Mouse (Mus musculus) hindbrain, embryonic 10.5 days (tissue): ENCODE results near the gene Wipf1. TPM values are rescaled to one million over a fixed set of nuclear protein-coding genes. Genes with fewer than 3 reads are reported as not detected.
A peak's percentile ranks its signal among the peaks of the same experiment; 100 is the strongest.

Experiments used
- DNase-seq: peaks from one replicate; pipeline ENCODE4 v3.0.0-alpha.2; 2017; ENCODE audit warnings: low spot score
- H3K27ac ChIP-seq: fragments of 300-500 bp; sonication (generic); 2 replicates; pipeline ENCODE4 v1.5.1; 2016; ENCODE audit warnings: mild to moderate bottlenecking, moderate library complexity
- H3K27me3 ChIP-seq: fragments of 300-500 bp; sonication (generic); 2 replicates; pipeline ENCODE4 v1.6.1; 2016; ENCODE audit warnings: mild to moderate bottlenecking; ENCODE audit not compliant: poor library complexity, insufficient read depth, severe bottlenecking
- H3K36me3 ChIP-seq: fragments of 300-500 bp; sonication (generic); 2 replicates; pipeline ENCODE4 v1.6.1; 2016; ENCODE audit warnings: mild to moderate bottlenecking, moderate library complexity
- H3K4me1 ChIP-seq: fragments of 300-500 bp; sonication (generic); replicated peaks from 2 replicates; pipeline ENCODE4 v1.6.1; 2016; ENCODE audit warnings: mild to moderate bottlenecking
- H3K4me3 ChIP-seq: fragments of 300-500 bp; sonication (generic); 2 replicates; pipeline ENCODE4 v1.5.1; 2016; ENCODE audit warnings: mild to moderate bottlenecking, moderate library complexity
- H3K9me3 ChIP-seq: fragments of 300-500 bp; sonication (generic); 2 replicates; pipeline ENCODE4 v1.6.1; 2016; ENCODE audit warnings: mild to moderate bottlenecking, moderate library complexity
- WGBS: fragments of 180-500 bp; shearing (Covaris S2); methylation state at CpG from one replicate; pipeline ENCODE4 v1.1.7; 2016; 5-methylcytosine and 5-hydroxymethylcytosine counted together
- polyA plus RNA-seq: library from polyadenylated mRNA; unstranded; fragments of >200 nt; fragmentation: Nextera tagmentation; extraction: Ambion mirVana; gene quantifications from 2 replicates; pipeline ENCODE4 v1.2.1, GENCODE M21; 2016

Gene Wipf1
- polyA plus RNA-seq, 1 experiment from 2014 or later, result 8.6 TPM

DNA sequence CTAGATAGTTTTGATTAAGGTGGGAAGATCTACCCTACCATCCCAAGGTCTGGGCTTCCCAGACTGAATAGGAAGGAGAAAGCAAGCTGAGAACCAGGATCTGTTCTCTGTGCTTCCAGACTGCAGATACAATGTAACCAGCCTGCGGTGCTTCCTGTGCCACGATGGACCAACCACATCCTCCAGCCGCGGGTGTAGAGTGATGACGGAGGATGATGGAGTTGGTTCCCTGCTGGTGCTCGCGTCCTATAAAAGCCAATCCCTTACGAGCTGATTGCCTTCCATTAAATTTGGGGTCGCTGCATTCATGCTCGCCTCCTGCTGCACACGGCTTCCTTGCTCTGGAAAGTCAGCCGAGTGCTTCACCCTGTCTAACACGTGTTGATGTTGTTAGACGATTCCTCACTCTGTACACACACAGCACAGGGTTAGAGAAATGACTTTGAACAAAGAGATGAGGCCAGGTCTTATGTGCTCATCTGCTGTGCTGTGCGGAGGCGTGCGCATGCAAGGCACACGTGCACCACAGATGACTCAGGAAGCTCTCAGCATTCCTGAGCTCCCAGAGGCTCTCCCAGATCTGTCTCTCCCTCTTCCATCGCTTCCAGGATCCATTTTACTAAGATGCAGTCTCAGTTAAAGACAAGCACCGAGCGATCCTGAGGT lies 100.6 kb downstream of the Wipf1 start:
- Histone ChIP-seq H3K4me1 (peaks cover 7% of the 10 kb centered on the region; the same call in 1 of the 2 replicates), H3K4me3 (no peak overlapping the region), H3K27me3 (no peaks in the 10 kb centered on the region), H3K36me3 (peaks cover 21% of the 10 kb centered on the region), H3K27ac (no peak overlapping the region), H3K9me3 (no peaks in the 10 kb centered on the region)
- no peak for DNase-seq
- WGBS, result 76% methylated on average over 21 of the region's 21 CpGs

DNA sequence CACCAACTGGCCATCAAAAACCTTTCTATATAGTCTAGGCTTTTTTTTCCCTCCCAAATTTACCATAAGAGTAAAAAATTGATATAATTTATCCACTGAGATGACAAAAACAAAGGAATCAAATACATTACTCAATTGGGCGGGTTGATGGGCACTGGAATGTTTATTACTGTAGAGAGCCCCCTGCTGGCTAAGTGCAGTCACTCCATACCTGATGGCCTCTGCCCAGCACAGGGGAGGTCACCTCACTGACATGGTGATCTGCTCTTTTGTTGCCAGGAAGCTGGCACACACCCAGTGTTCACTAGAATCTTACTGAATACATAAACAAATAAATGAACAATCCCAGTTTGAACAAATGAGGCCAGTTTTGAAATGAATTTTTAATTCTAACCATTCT lies 102.2 kb downstream of the Wipf1 start:
- 28% methylated on average over 1 of the region's 1 CpGs for WGBS
- peaks cover 6% of the 10 kb centered on the region; the same call in 1 of the 2 replicates for H3K4me1 ChIP-seq

DNA sequence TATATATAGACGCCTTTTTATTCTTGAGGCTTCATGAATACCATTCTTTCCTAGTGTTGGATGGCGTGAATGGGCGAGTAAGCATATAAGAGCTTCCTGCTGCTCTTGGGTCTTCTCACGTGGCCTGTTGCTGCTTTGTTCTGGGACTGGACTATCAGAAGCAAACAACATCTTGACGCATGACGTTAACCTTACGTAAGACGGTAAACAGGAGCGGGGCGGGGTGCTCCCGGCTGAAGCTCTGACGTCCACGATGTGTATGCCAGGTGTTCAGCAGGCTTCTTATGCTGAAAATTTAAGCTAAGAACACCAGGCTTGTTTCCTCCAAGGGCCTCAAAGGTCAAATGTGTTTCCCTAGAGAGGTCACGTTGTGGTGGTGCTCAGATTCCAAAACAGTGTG lies 103.7 kb downstream of the Wipf1 start:
- H3K27ac ChIP-seq, result no peak overlapping the region
- H3K4me3 ChIP-seq, result no peak overlapping the region
- H3K36me3 ChIP-seq, result no peaks in the 10 kb centered on the region
- 0 out of 2 replicates have a peak, but pooled peaks cover 3% of the 10 kb centered on the region for H3K27me3 ChIP-seq
- H3K9me3 ChIP-seq, result no peaks in the 10 kb centered on the region
- 85% methylated on average over 14 of the region's 14 CpGs for WGBS
- no peaks in the 10 kb centered on the region for H3K4me1 ChIP-seq
- no peak for DNase-seq

More for the DNA sequence above, 102.2 kb downstream of the Wipf1 start:
- 0 out of 2 replicates have a peak, but pooled peaks cover 8% of the 10 kb centered on the region for H3K36me3 ChIP-seq
- no peaks in the 10 kb centered on the region for H3K27me3 ChIP-seq
- no peaks in the 10 kb centered on the region for H3K9me3 ChIP-seq
- no peak overlapping the region for H3K4me3 ChIP-seq
- no peak overlapping the region for H3K27ac ChIP-seq
- peak; percentile 22 for DNase-seq

- no peak for DNase-seq
- Histone ChIP-seq H3K4me3 (no peak overlapping the region), H3K36me3 (no peaks in the 10 kb centered on the region), H3K27me3 (0 out of 2 replicates have a peak, but pooled peaks cover 3% of the 10 kb centered on the region), H3K9me3 (no peaks in the 10 kb centered on the region), H3K4me1 (peaks cover 9% of the 10 kb centered on the region), H3K27ac (no peak overlapping the region)
- WGBS, result 43% methylated on average over 7 of the region's 7 CpGs
Measured at GRCm38 (mm10) chr2:73419730-73420129, 109.8 kb downstream of the Wipf1 start.

DNA sequence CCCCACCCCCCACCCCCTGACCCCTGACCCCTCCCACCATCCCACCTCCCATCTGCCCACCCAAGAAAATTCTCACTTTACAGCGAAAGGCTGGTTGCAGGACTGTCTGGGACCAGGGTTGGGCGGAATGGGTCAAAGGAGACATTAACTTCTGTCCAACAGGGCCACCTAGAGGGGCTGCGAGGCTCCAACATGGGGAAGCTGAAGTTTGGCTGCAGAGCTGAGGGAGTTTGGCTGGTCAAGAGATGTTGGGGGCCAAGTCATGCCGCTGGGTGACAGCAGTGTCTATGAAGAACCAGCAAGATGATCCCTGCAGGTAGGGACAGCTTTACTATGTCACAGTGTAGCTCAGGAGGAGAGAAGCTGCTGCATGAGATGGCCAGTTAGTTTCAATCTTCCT lies 110.2 kb downstream of the Wipf1 start:
- Histone ChIP-seq H3K36me3 (no peaks in the 10 kb centered on the region), H3K4me1 (peaks cover 9% of the 10 kb centered on the region), H3K27me3 (0 out of 2 replicates have a peak, but pooled peaks cover 3% of the 10 kb centered on the region), H3K27ac (no peak overlapping the region), H3K9me3 (no peaks in the 10 kb centered on the region), H3K4me3 (no peak overlapping the region)
- 39% methylated on average over 4 of the region's 4 CpGs for WGBS
- DNase-seq, result peak; percentile 22

- no peak overlapping the region for H3K4me3 ChIP-seq
- DNase-seq, result no peak
- H3K27ac ChIP-seq, result no peak overlapping the region
- H3K27me3 ChIP-seq, result no peaks in the 10 kb centered on the region
- H3K36me3 ChIP-seq, result no peaks in the 10 kb centered on the region
- no peaks in the 10 kb centered on the region for H3K9me3 ChIP-seq
- H3K4me1 ChIP-seq, result peaks cover 9% of the 10 kb centered on the region
- 63% methylated on average over 5 of the region's 5 CpGs for WGBS
Measured at GRCm38 (mm10) chr2:73415892-73416291, 113.6 kb downstream of the Wipf1 start.

GRCm38 (mm10) chr2:73410076-73410475 lies 119.5 kb downstream of the Wipf1 start:
- H3K9me3 ChIP-seq, result no peaks in the 10 kb centered on the region
- 93% methylated on average over 8 of the region's 8 CpGs for WGBS
- H3K4me1 ChIP-seq, result no peaks in the 10 kb centered on the region
- DNase-seq, result no peak
- H3K36me3 ChIP-seq, result no peaks in the 10 kb centered on the region
- no peaks in the 10 kb centered on the region for H3K27me3 ChIP-seq
- no peak overlapping the region for H3K27ac ChIP-seq
- no peak overlapping the region for H3K4me3 ChIP-seq

- H3K27ac ChIP-seq, result no peak overlapping the region
- DNase-seq, result no peak
- no peaks in the 10 kb centered on the region for H3K36me3 ChIP-seq
- H3K27me3 ChIP-seq, result no peaks in the 10 kb centered on the region
- H3K4me1 ChIP-seq, result no peaks in the 10 kb centered on the region
- WGBS, result 67% methylated on average over 4 of the region's 4 CpGs
- no peak overlapping the region for H3K4me3 ChIP-seq
- H3K9me3 ChIP-seq, result no peaks in the 10 kb centered on the region
Measured at GRCm38 (mm10) chr2:73407662-73408061, 121.9 kb downstream of the Wipf1 start.

DNA sequence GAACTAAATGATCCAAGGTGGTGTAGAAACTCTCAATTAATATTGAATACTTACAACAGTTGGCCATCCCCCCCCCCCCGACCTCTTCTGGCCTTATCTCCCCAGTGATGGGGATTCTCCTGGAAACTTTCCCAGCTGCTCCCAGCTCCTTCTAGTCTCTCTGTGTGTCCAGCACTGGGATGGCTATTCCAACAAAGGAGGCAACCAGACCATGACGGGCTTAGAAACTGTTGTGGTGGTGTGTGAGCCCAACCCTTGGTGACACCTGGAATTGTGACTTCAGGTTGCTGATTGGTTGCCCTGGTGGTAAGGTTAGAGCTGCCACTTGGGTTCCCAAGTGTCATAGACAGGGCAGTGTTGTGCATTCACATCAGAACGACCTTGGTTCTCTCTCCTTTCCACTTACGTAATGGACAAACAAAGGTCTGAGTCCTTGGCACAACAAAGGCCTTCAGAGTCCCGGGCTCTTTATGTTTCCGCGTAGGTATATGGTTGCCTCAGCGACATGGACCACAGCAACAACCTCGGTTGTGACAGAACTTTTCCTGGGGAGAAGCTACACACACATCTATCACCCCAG lies 123.1 kb downstream of the Wipf1 start:
- no peak overlapping the region for H3K4me3 ChIP-seq
- no peak for DNase-seq
- no peak overlapping the region for H3K27ac ChIP-seq
- peaks cover 5% of the 10 kb centered on the region; the same call in 1 of the 2 replicates for H3K4me1 ChIP-seq
- H3K36me3 ChIP-seq, result no peaks in the 10 kb centered on the region
- H3K27me3 ChIP-seq, result no peaks in the 10 kb centered on the region
- H3K9me3 ChIP-seq, result no peaks in the 10 kb centered on the region
- WGBS, result 89% methylated on average over 9 of the region's 9 CpGs

DNA sequence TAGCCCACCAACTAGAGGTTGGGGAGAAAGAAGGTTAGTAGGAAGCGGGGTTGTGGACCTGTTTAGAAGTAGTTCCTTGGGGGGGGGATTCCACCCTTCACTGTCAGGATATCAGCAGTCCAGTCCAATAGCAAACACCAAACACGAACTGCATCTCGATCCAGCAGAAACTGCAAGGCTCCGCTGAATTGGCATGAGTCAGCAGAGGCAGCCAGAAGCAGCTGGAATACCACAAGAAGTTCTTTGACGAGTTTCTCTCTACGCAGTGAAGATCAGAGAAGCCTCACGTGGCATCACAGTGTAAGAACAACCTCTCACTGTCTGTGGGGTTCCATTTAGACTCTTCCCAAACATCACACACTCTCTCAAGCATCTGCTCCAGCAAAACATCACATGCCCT lies 124.6 kb downstream of the Wipf1 start:
- Histone ChIP-seq H3K4me1 (peaks cover 6% of the 10 kb centered on the region; the same call in 1 of the 2 replicates), H3K27me3 (no peaks in the 10 kb centered on the region), H3K36me3 (no peaks in the 10 kb centered on the region), H3K4me3 (no peak overlapping the region), H3K9me3 (no peaks in the 10 kb centered on the region), H3K27ac (no peak overlapping the region)
- WGBS, result 90% methylated on average over 7 of the region's 7 CpGs
- DNase-seq, result no peak

DNA sequence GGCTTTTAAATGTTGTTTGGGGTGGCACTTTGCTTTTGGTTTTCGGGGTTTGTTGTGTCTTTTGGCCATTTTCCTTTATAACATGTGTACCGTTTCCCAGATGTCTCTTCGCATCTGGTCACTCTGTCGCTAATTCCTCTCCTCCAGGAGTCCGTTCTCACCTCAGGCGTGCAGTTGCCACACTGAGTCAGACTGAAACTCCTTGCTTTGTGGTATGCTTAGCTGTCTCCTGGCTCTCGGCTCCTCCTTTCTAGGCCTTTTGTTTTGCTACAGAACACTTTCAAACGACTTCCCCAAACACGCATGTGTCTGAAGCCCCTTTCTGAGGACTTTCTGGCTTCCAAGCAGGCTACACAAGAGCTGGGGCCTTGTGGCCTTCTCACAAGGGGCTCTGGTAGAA lies 125.1 kb downstream of the Wipf1 start:
- H3K27ac ChIP-seq, result no peak overlapping the region
- DNase-seq, result no peak
- WGBS, result 88% methylated on average over 9 of the region's 9 CpGs

GRCm38 (mm10) chr2:73403385-73404013 lies 126.0 kb downstream of the Wipf1 start:
- H3K4me3 ChIP-seq, result no peak overlapping the region
- DNase-seq, result no peak
- no peaks in the 10 kb centered on the region for H3K27me3 ChIP-seq
- H3K9me3 ChIP-seq, result no peaks in the 10 kb centered on the region
- H3K36me3 ChIP-seq, result no peaks in the 10 kb centered on the region
- no peak overlapping the region for H3K27ac ChIP-seq
- 83% methylated on average over 15 of the region's 15 CpGs for WGBS
- H3K4me1 ChIP-seq, result peaks cover 6% of the 10 kb centered on the region; the same call in 1 of the 2 replicates

More for the DNA sequence above, 125.1 kb downstream of the Wipf1 start:
- H3K4me3 ChIP-seq, result no peak overlapping the region
- peaks cover 6% of the 10 kb centered on the region; the same call in 1 of the 2 replicates for H3K4me1 ChIP-seq
- no peaks in the 10 kb centered on the region for H3K36me3 ChIP-seq
- H3K9me3 ChIP-seq, result no peaks in the 10 kb centered on the region
- H3K27me3 ChIP-seq, result no peaks in the 10 kb centered on the region

DNA sequence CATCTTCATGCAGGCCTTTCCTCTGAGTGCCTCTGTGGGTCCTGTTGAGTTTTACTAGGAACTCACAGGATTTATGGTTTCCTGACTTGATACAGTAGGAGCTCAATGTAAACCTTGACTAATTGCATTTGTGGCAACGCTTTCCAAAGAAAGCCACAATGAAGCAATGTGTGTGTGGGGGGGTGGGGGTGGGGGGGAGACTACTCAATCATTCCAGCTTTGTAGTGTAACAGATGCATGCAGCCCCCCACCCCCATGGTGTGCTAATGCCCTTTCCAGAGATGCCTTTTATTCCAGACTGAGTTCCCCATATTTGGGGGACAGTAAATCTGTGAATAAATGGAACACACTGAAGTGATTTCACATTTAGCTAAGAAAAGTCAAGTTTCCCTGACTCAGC lies 127.8 kb downstream of the Wipf1 start:
- H3K36me3 ChIP-seq, result no peaks in the 10 kb centered on the region
- DNase-seq, result no peak
- no peak overlapping the region for H3K27ac ChIP-seq
- no peaks in the 10 kb centered on the region for H3K27me3 ChIP-seq
- 0 out of 2 replicates have a peak, but pooled peaks cover 3% of the 10 kb centered on the region for H3K9me3 ChIP-seq
- no peak overlapping the region for H3K4me3 ChIP-seq
- peaks cover 6% of the 10 kb centered on the region; the same call in 1 of the 2 replicates for H3K4me1 ChIP-seq
- 61% methylated on average over 1 of the region's 1 CpGs for WGBS
